Mouse (Mus musculus) lung, adult 2 months (tissue): ENCODE results near the gene Slc26a10.

ENCODE experiments used
- CTCF ChIP-seq: fragments of 200-500 bp; IDR thresholded peaks from 2 replicates; pipeline ENCODE4 v1.5.1; 2011; ENCODE audit warnings: mild to moderate bottlenecking, low read length, control low read depth; ENCODE audit not compliant: insufficient read depth
- POLR2A ChIP-seq: fragments of 200-500 bp; IDR thresholded peaks from 2 replicates; pipeline ENCODE4 v1.6.1; 2011; ENCODE audit warnings: low read depth, mild to moderate bottlenecking, control low read depth, low read length, borderline replicate concordance; ENCODE audit errors: extremely low read depth

DNA sequence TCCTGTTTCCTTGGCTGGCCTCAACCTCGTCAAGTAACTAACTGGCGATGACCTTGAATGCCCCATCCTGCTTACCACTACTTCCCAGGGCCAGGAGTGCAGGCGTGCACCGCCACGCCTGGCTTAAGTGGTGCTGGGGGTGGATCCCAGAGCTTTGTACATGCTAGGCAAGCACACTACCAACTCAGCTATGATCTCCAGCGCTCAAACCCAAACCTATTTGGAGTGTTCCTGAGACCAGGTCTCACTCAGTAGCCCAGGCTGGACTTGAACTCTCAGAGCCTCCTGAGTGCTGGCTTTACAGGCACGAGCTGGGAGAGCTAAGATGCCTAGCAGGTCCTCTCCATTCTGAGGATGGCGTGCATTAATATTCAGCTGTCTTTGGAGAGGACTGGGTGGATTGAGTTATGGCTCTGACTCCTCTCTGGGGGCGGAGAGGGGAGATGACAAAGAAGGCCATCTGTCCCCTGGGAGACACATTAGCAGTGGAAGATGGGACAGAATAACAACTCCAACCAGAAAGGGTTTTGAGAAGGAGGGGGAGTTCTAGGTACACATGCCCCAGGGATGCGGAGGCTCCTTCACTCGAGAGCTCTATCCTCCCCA lies 17.2 kb upstream of the Slc26a10 start:
- TF ChIP-seq CTCF (no peak), POLR2A (0 out of 2 replicates have a peak, but pooled peaks have one; percentile 2)
